Mouse (Mus musculus) liver, postnatal 0 days (tissue): ENCODE measurements at regions not wholly inside any gene's neighbourhood (a gene's known extent, or its start where the extent isn't known, plus 50 kb on each side); places are given as distances from the start of the nearest gene placed in this dataset.
"Not testable (repeated sequence)": the region's sequence is repeated elsewhere in the genome, so short reads cannot be mapped to it uniquely, and the experiment has no call there.

Experiments
- ATAC-seq: fragments of 200-750 bp; cut with Nextera tagmentation; 2 replicates; pipeline ENCODE4 v1.8.0; 2017; ENCODE audit warnings: mild to moderate bottlenecking, moderate library complexity
- DNase-seq: peaks from one replicate; pipeline ENCODE4 v3.0.0-alpha.2; 2016
- H3K27ac ChIP-seq: fragments of 300-500 bp; sonication (generic); 2 replicates; pipeline ENCODE4 v1.5.1; 2014; ENCODE audit warnings: antibody characterized with exemption, moderate library complexity, mild to moderate bottlenecking, low read depth
- H3K27me3 ChIP-seq: fragments of 300-500 bp; sonication (generic); 2 replicates; pipeline ENCODE4 v1.6.1; 2014; ENCODE audit warnings: low read length, control low read depth, mixed read lengths; ENCODE audit not compliant: insufficient read depth
- H3K36me3 ChIP-seq: fragments of 300-500 bp; sonication (generic); replicated peaks from 2 replicates; pipeline ENCODE4 v1.6.1; 2014; ENCODE audit warnings: mild to moderate bottlenecking, control low read depth, low read length, moderate library complexity, mixed read lengths; ENCODE audit not compliant: insufficient read depth
- H3K4me1 ChIP-seq: fragments of 300-500 bp; sonication (generic); 2 replicates; pipeline ENCODE4 v1.6.1; 2014; ENCODE audit warnings: antibody characterized with exemption, mild to moderate bottlenecking, control low read depth; ENCODE audit not compliant: insufficient read depth
- H3K4me2 ChIP-seq: fragments of 300-500 bp; sonication (generic); 2 replicates; pipeline ENCODE4 v1.6.1; 2014; ENCODE audit warnings: low read depth, mild to moderate bottlenecking, low read length, moderate library complexity, mixed read lengths
- H3K4me3 ChIP-seq: fragments of 300-500 bp; sonication (generic); 2 replicates; pipeline ENCODE4 v1.5.1; 2014; ENCODE audit warnings: low read depth, low read length
- H3K9ac ChIP-seq: fragments of 300-500 bp; sonication (generic); replicated peaks from 2 replicates; pipeline ENCODE4 v1.6.1; 2014; ENCODE audit warnings: mild to moderate bottlenecking, moderate library complexity
- H3K9me3 ChIP-seq: fragments of 300-500 bp; sonication (generic); 2 replicates; pipeline ENCODE4 v1.6.1; 2016; ENCODE audit warnings: mild to moderate bottlenecking, control low read depth, low read length, mixed read lengths
- CTCF ChIP-seq: sonication (generic); IDR thresholded peaks from 2 replicates; pipeline ENCODE4 v1.5.1; 2016; ENCODE audit warnings: antibody characterized with exemption, low read depth
- EP300 ChIP-seq: IDR thresholded peaks from 2 replicates; pipeline ENCODE4 v1.6.1; 2016; ENCODE audit warnings: antibody characterized with exemption, low read depth, mild to moderate bottlenecking
- WGBS: fragments of 180-500 bp; shearing (Covaris S2); extraction: QIAGEN DNeasy Blood & Tissue Kit; methylation state at CpG from one replicate; pipeline ENCODE4 v1.1.7; 2014; ENCODE audit not compliant: insufficient replicate concordance; 5-methylcytosine and 5-hydroxymethylcytosine counted together

GRCm38 (mm10) chr3:78573299-78573698 lies 713.0 kb downstream of the Rapgef2 start:
- TF ChIP-seq EP300 (no peak), CTCF (no peak)
- no peaks in the 10 kb centered on the region for H3K27me3 ChIP-seq
- no peak overlapping the region for H3K9ac ChIP-seq
- H3K27ac ChIP-seq, result no peak overlapping the region
- H3K4me1 ChIP-seq, result no peaks in the 10 kb centered on the region
- no peak overlapping the region for H3K4me2 ChIP-seq
- DNase-seq, result no peak
- WGBS, result 76% methylated on average over 6 of the region's 6 CpGs
- no peaks in the 10 kb centered on the region for H3K36me3 ChIP-seq
- H3K4me3 ChIP-seq, result no peak overlapping the region
- ATAC-seq, result no peak
- no peaks in the 10 kb centered on the region for H3K9me3 ChIP-seq

GRCm38 (mm10) chr3:78564926-78565325 lies 721.4 kb downstream of the Rapgef2 start:
- H3K4me1 ChIP-seq, DNase-seq, ATAC-seq, H3K36me3 ChIP-seq, H3K9me3 ChIP-seq, H3K4me3 ChIP-seq, H3K9ac ChIP-seq, H3K27ac ChIP-seq, H3K27me3 ChIP-seq, H3K4me2 ChIP-seq: not testable (repeated sequence)
